Mouse (Mus musculus): ENCODE results near the gene Phkg1. TPM values are rescaled to one million over a fixed set of nuclear protein-coding genes. Genes with fewer than 3 reads are reported as not detected.
"Not testable (repeated sequence)": the region's sequence is repeated elsewhere in the genome, so short reads cannot be mapped to it uniquely, and the experiment has no call there.

Phkg1 gene
- polyA plus RNA-seq, 1 experiment from 2014 or later: 0.15 TPM

DNA sequence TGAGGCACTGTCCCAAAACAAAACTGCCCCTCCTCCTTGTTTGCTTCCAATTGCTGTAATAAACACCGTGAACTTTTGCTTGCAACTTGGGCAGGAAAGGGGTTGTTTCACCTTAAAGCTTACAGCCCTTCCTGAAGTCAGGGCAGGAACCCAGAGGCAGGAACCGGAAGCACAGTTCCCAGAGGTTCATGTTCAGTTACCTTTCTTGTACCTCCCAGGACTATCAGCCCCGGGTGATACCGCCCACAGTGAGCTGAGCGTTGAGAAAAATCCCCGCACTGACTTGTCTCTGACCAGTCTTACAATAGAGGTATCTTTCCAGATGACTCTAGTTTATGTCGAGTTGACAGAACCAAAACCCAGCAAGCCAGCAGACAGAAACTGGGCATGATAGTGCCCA is 11.2 kb upstream of the Phkg1 start:
- no peak overlapping the region for H3K4me2 ChIP-seq (replicated peaks; ENCODE audit: low read depth, low read length)
- no peak overlapping the region for H3K9ac ChIP-seq (ENCODE audit: low read depth, low read length)
- H3K4me1 ChIP-seq (ENCODE audit: control insufficient read depth, insufficient read depth, low read length): no peaks in the 10 kb centered on the region
- ATAC-seq (ENCODE audit: low FRiP score, low TSS enrichment): no peak
- H3K36me3 ChIP-seq (ENCODE audit: control insufficient read depth, insufficient read depth, low read length): no peaks in the 10 kb centered on the region
- 84% methylated on average over 7 of the region's 7 CpGs for WGBS
- H3K4me3 ChIP-seq (ENCODE audit: low read length): no peak overlapping the region
- no peaks in the 10 kb centered on the region for H3K9me3 ChIP-seq (ENCODE audit: control insufficient read depth, low read length)
- H3K27me3 ChIP-seq (ENCODE audit: control insufficient read depth, insufficient read depth, low read length): no peaks in the 10 kb centered on the region
- H3K27ac ChIP-seq (ENCODE audit: low read depth, low read length): no peak overlapping the region

DNA sequence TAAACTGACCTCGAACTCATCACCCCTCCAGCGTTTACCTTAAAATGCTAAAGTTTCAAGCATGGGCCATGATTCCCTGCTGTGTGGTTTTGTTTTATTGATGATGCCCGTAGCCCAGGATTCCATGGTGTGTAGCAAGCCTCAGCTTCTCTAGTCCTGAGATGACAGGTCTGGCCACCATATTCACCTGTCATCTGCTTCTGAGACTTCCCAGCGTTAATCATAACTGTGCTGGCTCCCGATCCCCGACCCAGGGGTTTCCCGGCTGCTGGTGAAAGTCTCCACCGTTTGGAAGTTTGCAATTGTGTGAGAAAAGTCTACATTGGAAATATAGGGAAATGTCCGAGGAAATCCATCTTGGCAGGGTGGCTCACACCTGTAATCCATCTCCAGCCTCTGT is 10.8 kb upstream of the Phkg1 start:
- H3K27ac ChIP-seq (ENCODE audit: low read depth, low read length): peak overlapping the region; percentile 95; the same call in 1 of the 2 replicates
- WGBS: 78% methylated on average over 9 of the region's 9 CpGs

DNA sequence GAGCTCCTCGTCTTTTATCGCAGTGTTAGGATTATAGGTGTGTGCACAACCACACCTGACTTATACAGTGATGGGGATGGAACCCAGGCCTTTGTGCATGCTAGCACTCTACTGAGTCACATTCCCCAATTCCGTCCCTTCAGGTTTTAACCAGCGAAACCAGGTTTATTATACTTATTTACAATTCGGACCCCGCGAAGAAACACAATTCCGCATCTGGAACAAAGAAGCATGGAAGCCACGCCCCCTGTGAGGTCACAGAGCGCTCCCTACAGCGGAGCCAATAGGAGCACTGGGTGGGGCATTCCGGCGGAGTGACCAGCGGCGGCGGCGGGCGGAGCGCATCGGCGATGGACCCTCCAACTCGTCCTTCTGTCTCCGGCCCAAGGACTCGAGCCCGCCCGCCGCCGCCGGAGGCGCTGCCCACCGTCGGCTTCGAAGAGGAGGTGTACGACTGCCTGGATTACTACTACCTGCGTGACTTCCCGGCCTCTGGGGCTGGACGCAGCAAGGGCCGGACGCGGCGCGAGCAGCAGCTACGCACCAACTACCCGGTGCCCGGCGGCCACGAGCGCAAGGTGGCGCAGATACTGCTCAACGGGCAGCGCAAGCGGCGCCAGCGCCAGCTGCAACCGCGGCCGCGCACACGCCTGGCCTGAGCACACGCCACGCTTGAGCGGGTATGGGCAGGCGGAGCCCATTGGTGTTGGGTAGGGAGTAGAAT is 10.1 kb upstream of the Phkg1 start, which contains the start of gene Nupr1l:
Gene Nupr1l (plus strand): TSS at position 299 of the 724 bp plus-strand sequence.
- Histone ChIP-seq H3K36me3 (ENCODE audit: control insufficient read depth, insufficient read depth, low read length) (no peaks in the 10 kb centered on the region), H3K9me3 (ENCODE audit: control insufficient read depth, low read length) (no peaks in the 10 kb centered on the region), H3K4me1 (ENCODE audit: control insufficient read depth, insufficient read depth, low read length) (no peaks in the 10 kb centered on the region), H3K27ac (ENCODE audit: low read depth, low read length) (peak within 1 kb of the TSS; percentile 95), H3K9ac (ENCODE audit: low read depth, low read length) (peak within 1 kb of the TSS; percentile 82), H3K27me3 (ENCODE audit: control insufficient read depth, insufficient read depth, low read length) (no peaks in the 10 kb centered on the region), H3K4me3 (ENCODE audit: low read length) (peak within 1 kb of the TSS; percentile 73), H3K4me2 (replicated peaks; ENCODE audit: low read depth, low read length) (peak within 1 kb of the TSS; percentile 84)
- ATAC-seq (ENCODE audit: low FRiP score, low TSS enrichment): peak; percentile 98
- WGBS: under 1% methylated on average over 63 of the region's 63 CpGs

More for the DNA sequence above, 10.8 kb upstream of the Phkg1 start:
- Histone ChIP-seq H3K4me2 (replicated peaks; ENCODE audit: low read depth, low read length) (peak overlapping the region; percentile 84), H3K9me3 (ENCODE audit: control insufficient read depth, low read length) (no peaks in the 10 kb centered on the region), H3K4me3 (ENCODE audit: low read length) (peak overlapping the region; percentile 73), H3K36me3 (ENCODE audit: control insufficient read depth, insufficient read depth, low read length) (no peaks in the 10 kb centered on the region), H3K9ac (ENCODE audit: low read depth, low read length) (peak overlapping the region; percentile 82; the same call in 1 of the 2 replicates), H3K27me3 (ENCODE audit: control insufficient read depth, insufficient read depth, low read length) (no peaks in the 10 kb centered on the region), H3K4me1 (ENCODE audit: control insufficient read depth, insufficient read depth, low read length) (no peaks in the 10 kb centered on the region)
- ATAC-seq (ENCODE audit: low FRiP score, low TSS enrichment): no peak

DNA sequence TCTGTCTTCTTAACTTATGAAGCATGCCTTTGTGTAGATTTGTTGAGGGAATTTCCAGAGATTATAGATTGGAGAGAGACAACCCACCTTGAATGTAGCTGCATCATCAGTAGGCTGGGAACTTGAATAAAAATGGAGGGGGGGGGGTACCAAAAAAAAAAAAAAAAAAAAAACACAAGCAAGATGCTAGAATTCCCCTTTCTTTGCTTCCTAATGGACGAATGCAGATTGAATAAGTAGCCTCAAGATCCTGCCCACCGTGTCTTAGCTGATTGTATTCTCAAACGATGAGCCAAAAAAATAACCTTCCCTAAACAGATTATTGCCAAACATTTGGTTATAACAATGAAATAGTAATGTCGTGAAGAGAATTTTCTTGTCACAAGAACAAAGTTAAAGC is 9.4 kb upstream of the Phkg1 start:
- Histone ChIP-seq H3K36me3 (ENCODE audit: control insufficient read depth, insufficient read depth, low read length) (no peaks in the 10 kb centered on the region; the same call in 1 of the 2 replicates), H3K27ac (ENCODE audit: low read depth, low read length) (no peak overlapping the region), H3K9me3 (ENCODE audit: control insufficient read depth, low read length) (no peaks in the 10 kb centered on the region), H3K4me1 (ENCODE audit: control insufficient read depth, insufficient read depth, low read length) (no peaks in the 10 kb centered on the region), H3K9ac (ENCODE audit: low read depth, low read length) (peak overlapping the region; percentile 82), H3K4me2 (replicated peaks; ENCODE audit: low read depth, low read length) (peak overlapping the region; percentile 84), H3K4me3 (ENCODE audit: low read length) (peak overlapping the region; percentile 73), H3K27me3 (ENCODE audit: control insufficient read depth, insufficient read depth, low read length) (no peaks in the 10 kb centered on the region)
- 32% methylated on average over 4 of the region's 4 CpGs for WGBS
- no peak for ATAC-seq (ENCODE audit: low FRiP score, low TSS enrichment)

DNA sequence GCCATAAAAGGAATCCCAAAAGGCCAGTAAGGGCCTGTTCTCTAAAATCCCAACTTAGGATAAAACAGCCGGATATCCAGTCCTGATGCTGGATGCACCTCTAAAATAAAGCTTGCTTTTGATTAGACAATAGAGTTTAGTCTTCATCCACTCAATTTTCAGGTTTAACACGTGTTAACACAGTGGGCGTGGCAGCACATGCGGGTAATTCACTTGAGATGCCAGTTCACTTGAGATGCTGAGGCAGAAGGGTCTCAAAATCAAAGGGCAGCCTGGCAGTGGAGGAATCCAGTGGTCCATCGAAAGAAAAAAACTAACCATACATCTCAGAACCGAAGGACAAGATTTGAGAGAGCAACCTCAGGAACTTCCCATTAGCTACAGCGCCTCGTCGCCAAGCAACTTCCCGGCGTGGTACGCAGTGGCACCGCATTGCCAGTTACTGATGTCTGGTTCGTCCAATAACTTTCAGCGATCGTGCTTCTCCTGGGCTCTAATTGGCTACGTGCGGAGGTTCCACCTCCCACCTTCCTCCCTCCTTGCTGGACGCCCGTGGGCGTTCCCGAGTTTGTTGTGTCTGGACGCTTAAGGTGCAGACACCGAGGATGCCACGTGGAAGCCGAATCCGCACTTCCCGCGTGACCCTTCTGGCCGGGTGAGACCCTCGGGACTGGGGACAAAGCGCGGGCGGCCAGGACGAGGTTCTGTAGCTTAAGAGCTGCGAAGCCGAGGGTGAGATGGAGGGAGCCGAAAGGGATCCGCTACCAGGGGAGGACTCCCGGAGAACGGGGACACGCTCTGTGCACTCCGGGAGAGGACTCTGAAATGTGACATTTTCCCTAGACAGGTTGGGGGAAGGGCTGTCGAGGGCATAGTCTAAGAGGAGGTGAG is 2.9 kb downstream of the Phkg1 start, which contains the start of gene Zbed5:
Gene Zbed5 (plus strand): TSS at position 526 of the 891 bp plus-strand sequence.
- H3K27ac ChIP-seq (ENCODE audit: low read depth, low read length): no peak within 1 kb of the TSS
- no peaks in the 10 kb centered on the region for H3K9me3 ChIP-seq (ENCODE audit: control insufficient read depth, low read length)
- H3K4me1 ChIP-seq (ENCODE audit: control insufficient read depth, insufficient read depth, low read length): peaks cover 6% of the 10 kb centered on the region; the same call in 1 of the 2 replicates
- ATAC-seq (ENCODE audit: low FRiP score, low TSS enrichment): peak; percentile 99
- H3K36me3 ChIP-seq (ENCODE audit: control insufficient read depth, insufficient read depth, low read length): no peaks in the 10 kb centered on the region
- peak within 1 kb of the TSS; percentile 55 for H3K9ac ChIP-seq (ENCODE audit: low read depth, low read length)
- no peaks in the 10 kb centered on the region for H3K27me3 ChIP-seq (ENCODE audit: control insufficient read depth, insufficient read depth, low read length)
- H3K4me3 ChIP-seq (ENCODE audit: low read length): peak within 1 kb of the TSS; percentile 64
- WGBS: 2% methylated on average over 44 of the region's 44 CpGs
- peak within 1 kb of the TSS; percentile 59 for H3K4me2 ChIP-seq (replicated peaks; ENCODE audit: low read depth, low read length)

DNA sequence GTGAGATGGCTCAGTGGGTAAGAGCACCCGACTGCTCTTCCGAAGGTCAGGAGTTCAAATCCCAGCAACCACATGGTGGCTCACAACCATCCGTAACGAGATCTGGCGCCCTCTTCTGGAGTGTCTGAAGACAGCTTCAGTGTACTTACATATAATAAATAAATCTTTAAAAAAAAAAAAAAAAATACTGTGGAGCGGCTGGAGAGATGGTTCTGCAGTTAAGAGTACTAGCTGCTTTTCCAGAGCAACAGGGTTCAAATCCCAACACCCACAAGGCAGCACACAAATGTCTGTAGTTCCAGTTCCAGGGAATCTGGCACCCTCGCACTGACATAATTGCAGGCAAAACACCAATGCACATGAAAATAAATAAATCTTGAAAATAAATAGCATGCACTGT is 8.0 kb downstream of the Phkg1 start:
- not testable (repeated sequence) for H3K27ac ChIP-seq (ENCODE audit: low read depth, low read length); ATAC-seq (ENCODE audit: low FRiP score, low TSS enrichment); H3K4me3 ChIP-seq (ENCODE audit: low read length); H3K4me1 ChIP-seq (ENCODE audit: control insufficient read depth, insufficient read depth, low read length); H3K36me3 ChIP-seq (ENCODE audit: control insufficient read depth, insufficient read depth, low read length); H3K9me3 ChIP-seq (ENCODE audit: control insufficient read depth, low read length); H3K4me2 ChIP-seq (replicated peaks; ENCODE audit: low read depth, low read length); H3K27me3 ChIP-seq (ENCODE audit: control insufficient read depth, insufficient read depth, low read length); H3K9ac ChIP-seq (ENCODE audit: low read depth, low read length)
- 86% methylated on average over 4 of the region's 7 CpGs for WGBS

DNA sequence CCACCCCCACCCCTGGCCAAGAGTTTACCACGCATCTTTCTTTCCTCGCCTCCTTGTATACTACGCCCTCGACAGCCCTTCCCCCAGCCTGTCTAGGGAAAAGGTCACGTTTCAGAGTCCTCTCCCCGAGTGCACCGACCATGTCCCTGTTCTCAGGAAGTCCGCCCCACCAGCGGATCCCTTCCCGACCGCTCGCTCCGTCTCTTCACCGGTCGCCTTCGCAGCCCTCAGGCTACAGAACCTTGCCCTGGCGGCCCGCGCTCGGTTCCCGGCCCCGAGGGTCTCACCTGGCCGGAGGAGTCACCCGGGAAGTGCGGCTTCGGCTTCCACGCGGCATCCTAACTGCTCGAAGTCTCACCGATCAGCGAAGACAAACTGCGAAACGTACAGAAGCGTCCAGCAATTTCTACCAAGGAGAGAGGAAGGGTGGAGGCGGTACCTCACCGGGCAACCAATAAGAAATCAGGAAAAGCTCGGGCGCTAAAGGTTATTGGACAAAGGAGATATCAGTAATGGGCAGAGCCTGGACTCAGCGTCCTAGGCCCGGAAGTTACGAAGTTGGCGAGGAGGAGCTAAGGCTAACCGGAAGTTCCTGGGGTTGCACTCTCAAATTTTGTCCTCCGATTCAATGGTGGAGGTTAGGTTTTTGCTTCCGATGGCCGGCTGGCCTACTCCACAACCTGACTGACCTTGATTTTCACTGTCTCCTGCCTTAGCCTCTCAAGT is 11.3 kb downstream of the Phkg1 start, which contains the start of gene Chchd2:
Gene Chchd2 (minus strand): TSS at position 560 of the 726 bp plus-strand sequence.
- peak; percentile 100 for ATAC-seq (ENCODE audit: low FRiP score, low TSS enrichment)
- Histone ChIP-seq H3K27me3 (ENCODE audit: control insufficient read depth, insufficient read depth, low read length) (no peaks in the 10 kb centered on the region), H3K9ac (ENCODE audit: low read depth, low read length) (peak within 1 kb of the TSS; percentile 79), H3K9me3 (ENCODE audit: control insufficient read depth, low read length) (no peaks in the 10 kb centered on the region), H3K4me2 (replicated peaks; ENCODE audit: low read depth, low read length) (peak within 1 kb of the TSS; percentile 77), H3K36me3 (ENCODE audit: control insufficient read depth, insufficient read depth, low read length) (peaks cover 23% of the 10 kb centered on the region), H3K4me1 (ENCODE audit: control insufficient read depth, insufficient read depth, low read length) (0 out of 2 replicates have a peak, but pooled peaks cover 3% of the 10 kb centered on the region), H3K27ac (ENCODE audit: low read depth, low read length) (peak within 1 kb of the TSS; percentile 87), H3K4me3 (ENCODE audit: low read length) (peak within 1 kb of the TSS; percentile 90)
- whole genome bisulfite sequencing: 1% methylated on average over 46 of the region's 46 CpGs

DNA sequence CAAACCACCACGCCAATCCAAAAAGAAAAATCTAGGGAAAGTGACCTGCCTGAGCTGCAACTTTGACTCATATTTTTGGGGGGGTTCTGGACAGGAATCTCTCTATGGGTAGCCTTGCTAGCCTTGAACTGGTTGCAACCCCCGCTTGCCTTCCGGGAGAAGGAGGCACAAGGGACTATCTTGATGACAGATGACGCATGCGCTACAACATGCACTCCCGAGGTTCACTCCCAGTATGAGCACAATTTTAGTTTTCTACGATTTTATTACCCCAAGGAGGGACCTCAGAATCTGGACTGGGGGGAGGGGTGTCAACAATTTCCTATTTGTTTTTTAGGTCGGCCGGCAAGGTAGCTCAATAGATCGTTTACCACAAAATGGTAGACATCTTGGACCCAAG is 12.1 kb downstream of the Phkg1 start:
- no peak for ATAC-seq (ENCODE audit: low FRiP score, low TSS enrichment)
- no peak overlapping the region for H3K27ac ChIP-seq (ENCODE audit: low read depth, low read length)

More for the DNA sequence above, 12.1 kb downstream of the Phkg1 start:
- Histone ChIP-seq H3K4me2 (replicated peaks; ENCODE audit: low read depth, low read length) (peak overlapping the region; percentile 77), H3K27me3 (ENCODE audit: control insufficient read depth, insufficient read depth, low read length) (no peaks in the 10 kb centered on the region), H3K4me1 (ENCODE audit: control insufficient read depth, insufficient read depth, low read length) (0 out of 2 replicates have a peak, but pooled peaks cover 3% of the 10 kb centered on the region), H3K9ac (ENCODE audit: low read depth, low read length) (peak overlapping the region; percentile 79), H3K36me3 (ENCODE audit: control insufficient read depth, insufficient read depth, low read length) (peaks cover 31% of the 10 kb centered on the region), H3K9me3 (ENCODE audit: control insufficient read depth, low read length) (no peaks in the 10 kb centered on the region), H3K4me3 (ENCODE audit: low read length) (peak overlapping the region; percentile 90)
- WGBS: 34% methylated on average over 10 of the region's 10 CpGs

Data from kidney, embryonic 14.5 days (tissue).